8 mouse cellular contexts compared by ENCODE assay signal in the genomic region with DNA sequence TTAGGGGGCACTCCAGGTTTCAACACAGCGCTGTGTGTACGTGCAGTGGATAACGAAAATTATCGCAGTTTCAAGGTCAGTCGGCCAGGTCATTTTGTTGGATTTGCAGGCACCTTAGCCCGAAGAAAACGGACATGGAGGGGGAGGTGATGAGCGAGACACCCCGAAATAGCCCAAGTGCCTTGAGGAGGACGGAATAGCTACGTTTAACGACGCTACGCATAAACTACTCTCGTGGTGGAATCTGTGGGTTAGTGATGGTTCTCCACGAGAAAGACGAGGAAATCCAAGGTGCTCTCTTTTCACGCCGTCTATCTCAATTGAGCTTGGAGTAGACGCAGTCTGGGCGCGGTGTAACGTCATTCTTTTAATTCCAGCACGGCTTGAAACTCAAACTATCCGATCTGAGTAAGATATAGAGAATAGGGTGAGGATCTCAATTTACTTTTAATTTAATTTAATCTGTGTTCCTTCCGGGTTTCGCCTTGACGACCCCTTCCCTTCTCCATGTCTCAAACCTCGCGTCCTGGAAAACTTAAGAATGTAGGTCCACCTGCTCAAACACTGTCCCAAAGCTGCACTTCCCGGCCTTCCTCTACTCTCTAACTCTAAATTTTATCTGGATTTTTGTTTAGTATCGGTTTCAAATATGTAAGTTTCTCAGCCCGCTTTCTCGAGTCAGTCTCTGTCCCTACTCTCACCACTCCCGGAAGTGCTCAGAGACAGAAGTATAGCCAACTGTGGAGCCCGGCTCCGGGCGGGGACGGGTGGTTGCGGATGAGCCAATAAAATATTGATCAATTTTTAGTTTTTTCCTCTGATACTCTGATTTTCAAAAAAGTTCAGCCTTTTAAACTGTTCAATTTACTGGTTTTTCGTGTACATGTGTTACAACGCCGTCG. TPM values are rescaled to one million over a fixed set of nuclear protein-coding genes. Genes with fewer than 3 reads are reported as not detected.
A peak's percentile ranks its signal among the peaks of the same experiment; 100 is the strongest.
DNase-seq lines count a peak whose midpoint lies in the region; ATAC-seq and TF ChIP-seq lines count a peak whose summit lies in the region.

No protein-coding gene starts in this region.

- DNase-seq in kidney, adult 8-10 months, result no peak
- DNase-seq in embryo, embryonic 10.5 days (ENCODE audit: low spot score), result peak; percentile 70
- DNase-seq in stomach, postnatal 0 days (ENCODE audit: low spot score), result peak; percentile 34
- no peak for DNase-seq in cerebellum, postnatal 25 days
- DNase-seq in adrenal gland, adult 8-10 months, result no peak

- H3K27ac ChIP-seq in kidney, embryonic 15.5 days, result no peak overlapping the region
- no peak overlapping the region for H3K27ac ChIP-seq in hindbrain, embryonic 12.5 days
- H3K27ac ChIP-seq in macrophage, result no peak overlapping the region
- no peak overlapping the region for H3K27ac ChIP-seq in stomach, postnatal 0 days (replicated peaks)

- peak overlapping the region; percentile 29 for H3K9ac ChIP-seq in kidney, embryonic 15.5 days
- H3K9ac ChIP-seq in hindbrain, embryonic 12.5 days, result no peak overlapping the region
- 0 out of 2 replicates have a peak overlapping the region, but pooled peaks have one; percentile 32 for H3K9ac ChIP-seq in stomach, postnatal 0 days (ENCODE audit: low read length)

- WGBS in kidney, embryonic 15.5 days, result under 1% methylated on average over 44 of the region's 44 CpGs
- WGBS in hindbrain, embryonic 12.5 days, result under 1% methylated on average over 44 of the region's 44 CpGs
- WGBS in macrophage (ENCODE audit: missing documents), result 10% methylated on average over 44 of the region's 44 CpGs
- WGBS in stomach, postnatal 0 days, result 4% methylated on average over 44 of the region's 44 CpGs

- no peaks in the 10 kb centered on the region for H3K36me3 ChIP-seq in kidney, embryonic 15.5 days
- no peaks in the 10 kb centered on the region for H3K36me3 ChIP-seq in hindbrain, embryonic 12.5 days
- no peaks in the 10 kb centered on the region for H3K36me3 ChIP-seq in macrophage (ENCODE audit: inconsistent target)
- no peaks in the 10 kb centered on the region for H3K36me3 ChIP-seq in stomach, postnatal 0 days (ENCODE audit: control insufficient read depth, insufficient read depth, low read length)

- no peaks in the 10 kb centered on the region for H3K79me2 ChIP-seq in macrophage (ENCODE audit: inconsistent target)

- peak overlapping the region; percentile 55 for H3K4me3 ChIP-seq in kidney, embryonic 15.5 days (replicated peaks)
- H3K4me3 ChIP-seq in hindbrain, embryonic 12.5 days, result peak overlapping the region; percentile 41
- peak overlapping the region; percentile 70 for H3K4me3 ChIP-seq in macrophage (ENCODE audit: inconsistent target)
- peak overlapping the region; percentile 38 for H3K4me3 ChIP-seq in stomach, postnatal 0 days (ENCODE audit: low read depth, low read length)

- H3K27me3 ChIP-seq in kidney, embryonic 15.5 days, result peaks cover 37% of the 10 kb centered on the region
- H3K27me3 ChIP-seq in hindbrain, embryonic 12.5 days, result peaks cover 40% of the 10 kb centered on the region
- H3K27me3 ChIP-seq in stomach, postnatal 0 days (ENCODE audit: control insufficient read depth, insufficient read depth, low read length), result peaks cover 4% of the 10 kb centered on the region; the same call in 1 of the 2 replicates

- no peaks in the 10 kb centered on the region for H3K9me3 ChIP-seq in kidney, embryonic 15.5 days (replicated peaks)
- H3K9me3 ChIP-seq in hindbrain, embryonic 12.5 days (replicated peaks), result no peaks in the 10 kb centered on the region
- no peaks in the 10 kb centered on the region for H3K9me3 ChIP-seq in stomach, postnatal 0 days (ENCODE audit: control insufficient read depth, low read length)

- TF ChIP-seq EP300 in stomach, postnatal 0 days (optimal IDR thresholded peaks at IDR 0.05), result no peak

- no peak for TF ChIP-seq CTCF in stomach, postnatal 0 days (IDR thresholded peaks at IDR 0.05; ENCODE audit: low read depth)

- H3K4me2 ChIP-seq in kidney, embryonic 15.5 days, result peak overlapping the region; percentile 79
- peak overlapping the region; percentile 47 for H3K4me2 ChIP-seq in hindbrain, embryonic 12.5 days (replicated peaks)
- peak overlapping the region; percentile 49 for H3K4me2 ChIP-seq in stomach, postnatal 0 days (replicated peaks; ENCODE audit: low read depth)

- peaks cover 5% of the 10 kb centered on the region; the same call in 1 of the 2 replicates for H3K4me1 ChIP-seq in kidney, embryonic 15.5 days
- peaks cover 5% of the 10 kb centered on the region for H3K4me1 ChIP-seq in hindbrain, embryonic 12.5 days
- no peaks in the 10 kb centered on the region for H3K4me1 ChIP-seq in stomach, postnatal 0 days (replicated peaks; ENCODE audit: control insufficient read depth, insufficient read depth)

- ATAC-seq in kidney, embryonic 15.5 days (replicated peaks; ENCODE audit: low FRiP score), result peak; percentile 54; the same call in 1 of the 2 replicates
- ATAC-seq in hindbrain, embryonic 12.5 days (ENCODE audit: low FRiP score), result no peak
- ATAC-seq in stomach, postnatal 0 days (ENCODE audit: low FRiP score, low TSS enrichment), result no peak

RNA-seq across cellular contexts. Expression of a gene that starts 10.6 kb away (rescaled TPM):
- 0.14 and 0.35 TPM in 2 replicates for polyA plus RNA-seq in kidney, embryonic 15.5 days (2015; fragmentation: Nextera tagmentation; extraction: Ambion mirVana)
- 0.23 and 0.48 TPM in 2 replicates for polyA plus RNA-seq in hindbrain, embryonic 12.5 days (2016; fragmentation: Nextera tagmentation; extraction: Ambion mirVana)
- 1 to 10 TPM in 15 of 26 experiments, under 1 TPM in 8, not detected in 3; 0.43 to 2.8 (median 1.2) TPM for total RNA-seq in macrophage (2018; cell fraction: chromatin; rRNA removed)
- 1 to 10 TPM in 11 of 26 experiments, under 1 TPM in 15; 0.47 to 1.7 (median 0.96) TPM for total RNA-seq in macrophage (2018; cell fraction: cytosol; rRNA removed)
- 1 to 10 TPM in 11 of 26 experiments, under 1 TPM in 11, not detected in 4; 0.24 to 7.9 (median 1.0) TPM for total RNA-seq in macrophage (2018; cell fraction: nucleus; rRNA removed)
- 0.52 to 2.6 TPM (median 1.3 TPM) in 3 replicates for polyA plus RNA-seq in macrophage (2018)
- 0.51 and 0.65 TPM in 2 replicates for polyA plus RNA-seq in stomach, postnatal 0 days (2015; fragmentation: Nextera tagmentation; extraction: Ambion mirVana)
- total RNA-seq in adrenal gland, adult 8-10 months (2022), result under 1 TPM in 2 of 4 experiments, not detected in 2; 0.63 to 0.70 TPM

RNA-seq across cellular contexts. Expression of a gene that starts 15.2 kb away (rescaled TPM):
- polyA plus RNA-seq in kidney, embryonic 15.5 days (2015; fragmentation: Nextera tagmentation; extraction: Ambion mirVana), result 9.8 and 11.2 TPM in 2 replicates
- polyA plus RNA-seq in hindbrain, embryonic 12.5 days (2016; fragmentation: Nextera tagmentation; extraction: Ambion mirVana), result 17.9 TPM in 1 of 2 replicates, not detected in the other
- 1 to 10 TPM in 4 of 26 experiments, not detected in 22; 4.8 to 9.5 (median 6.2) TPM for total RNA-seq in macrophage (2018; cell fraction: chromatin; rRNA removed)
- 10 to 100 TPM in 4 of 26 experiments, 1 to 10 TPM in 16, under 1 TPM in 5, not detected in 1; 0.61 to 14.1 (median 2.7) TPM for total RNA-seq in macrophage (2018; cell fraction: cytosol; rRNA removed)
- 10 to 100 TPM in 2 of 26 experiments, 1 to 10 TPM in 5, not detected in 19; 2.1 to 14.1 (median 7.4) TPM for total RNA-seq in macrophage (2018; cell fraction: nucleus; rRNA removed)
- polyA plus RNA-seq in macrophage (2018), result not detected in 3 replicates
- polyA plus RNA-seq in stomach, postnatal 0 days (2015; fragmentation: Nextera tagmentation; extraction: Ambion mirVana), result 2.1 TPM in 1 of 2 replicates, not detected in the other
- total RNA-seq in adrenal gland, adult 8-10 months (2022), result 10 to 100 TPM in 2 of 4 experiments, 1 to 10 TPM in 1, not detected in 1; 6.0 to 18.5 (median 12.6) TPM

RNA-seq across cellular contexts. Expression of a gene that starts 15.5 kb away (rescaled TPM):
- polyA plus RNA-seq in kidney, embryonic 15.5 days (2015; fragmentation: Nextera tagmentation; extraction: Ambion mirVana), result 8.8 and 12.6 TPM in 2 replicates
- polyA plus RNA-seq in hindbrain, embryonic 12.5 days (2016; fragmentation: Nextera tagmentation; extraction: Ambion mirVana), result 5.5 and 9.1 TPM in 2 replicates
- total RNA-seq in macrophage (2018; cell fraction: chromatin; rRNA removed), result 10 to 100 TPM in 1 of 26 experiments, 1 to 10 TPM in 7, not detected in 18; 2.4 to 16.4 (median 4.6) TPM
- 10 to 100 TPM in 18 of 26 experiments, 1 to 10 TPM in 8; 2.8 to 48.5 (median 15.5) TPM for total RNA-seq in macrophage (2018; cell fraction: cytosol; rRNA removed)
- 10 to 100 TPM in 4 of 26 experiments, 1 to 10 TPM in 14, not detected in 8; 1.7 to 28.5 (median 5.0) TPM for total RNA-seq in macrophage (2018; cell fraction: nucleus; rRNA removed)
- polyA plus RNA-seq in macrophage (2018), result not detected in 3 replicates
- polyA plus RNA-seq in stomach, postnatal 0 days (2015; fragmentation: Nextera tagmentation; extraction: Ambion mirVana), result 0.35 and 0.99 TPM in 2 replicates
- total RNA-seq in adrenal gland, adult 8-10 months (2022), result 10 to 100 TPM; 22.5 to 31.6 (median 25.4) TPM

RNA-seq across cellular contexts. Expression of a gene that starts 21.0 kb away (rescaled TPM):
- polyA plus RNA-seq in kidney, embryonic 15.5 days (2015; fragmentation: Nextera tagmentation; extraction: Ambion mirVana), result 30.5 and 31.4 TPM in 2 replicates
- polyA plus RNA-seq in hindbrain, embryonic 12.5 days (2016; fragmentation: Nextera tagmentation; extraction: Ambion mirVana), result 18.2 and 20.9 TPM in 2 replicates
- 100 to 1,000 TPM in 1 of 26 experiments, 10 to 100 TPM in 19, 1 to 10 TPM in 6; 6.1 to 101 (median 14.6) TPM for total RNA-seq in macrophage (2018; cell fraction: chromatin; rRNA removed)
- 10 to 100 TPM in 19 of 26 experiments, 1 to 10 TPM in 7; 7.6 to 21.9 (median 12.5) TPM for total RNA-seq in macrophage (2018; cell fraction: cytosol; rRNA removed)
- 100 to 1,000 TPM in 3 of 26 experiments, 10 to 100 TPM in 20, 1 to 10 TPM in 3; 5.4 to 144 (median 26.7) TPM for total RNA-seq in macrophage (2018; cell fraction: nucleus; rRNA removed)
- polyA plus RNA-seq in macrophage (2018), result 2.6 to 11.5 TPM (median 7.3 TPM) in 3 replicates
- 5.8 and 5.9 TPM in 2 replicates for polyA plus RNA-seq in stomach, postnatal 0 days (2015; fragmentation: Nextera tagmentation; extraction: Ambion mirVana)
- 10 to 100 TPM; 42.6 to 80.0 (median 56.7) TPM for total RNA-seq in adrenal gland, adult 8-10 months (2022)

RNA-seq across cellular contexts. Expression of a gene that starts 22.6 kb away (rescaled TPM):
- polyA plus RNA-seq in kidney, embryonic 15.5 days (2015; fragmentation: Nextera tagmentation; extraction: Ambion mirVana), result 59.1 and 68.1 TPM in 2 replicates
- polyA plus RNA-seq in hindbrain, embryonic 12.5 days (2016; fragmentation: Nextera tagmentation; extraction: Ambion mirVana), result 52.7 and 56.3 TPM in 2 replicates
- 10 to 100 TPM in 1 of 26 experiments, 1 to 10 TPM in 8, not detected in 17; 3.9 to 22.2 (median 5.1) TPM for total RNA-seq in macrophage (2018; cell fraction: chromatin; rRNA removed)
- 10 to 100 TPM in 14 of 26 experiments, 1 to 10 TPM in 12; 2.6 to 35.5 (median 10.6) TPM for total RNA-seq in macrophage (2018; cell fraction: cytosol; rRNA removed)
- 10 to 100 TPM in 5 of 26 experiments, 1 to 10 TPM in 11, not detected in 10; 2.6 to 22.7 (median 6.5) TPM for total RNA-seq in macrophage (2018; cell fraction: nucleus; rRNA removed)
- not detected in 3 replicates for polyA plus RNA-seq in macrophage (2018)
- 12.1 and 12.6 TPM in 2 replicates for polyA plus RNA-seq in stomach, postnatal 0 days (2015; fragmentation: Nextera tagmentation; extraction: Ambion mirVana)
- 10 to 100 TPM in 3 of 4 experiments, 1 to 10 TPM in 1; 8.7 to 18.8 (median 13.1) TPM for total RNA-seq in adrenal gland, adult 8-10 months (2022)

Comparison
In these comparisons a context has a peak if more than half of its experiments do, and no peak if none do; other contexts are left out.
1. DNase-seq: peak in embryo, embryonic 10.5 days (single experiment) and stomach, postnatal 0 days (single experiment); none in kidney, adult 8-10 months (0 of 2), cerebellum, postnatal 25 days (0 of 2) and adrenal gland, adult 8-10 months (single experiment).
2. Peak in every context shown above with its lines, with median percentiles within 50 percentile points of each other: H3K4me2 ChIP-seq and H3K4me3 ChIP-seq.